Mouse (Mus musculus): ENCODE data around the gene B4galt3. TPM values are rescaled to one million over a fixed set of nuclear protein-coding genes. Genes with fewer than 3 reads are reported as not detected.

The B4galt3 gene
- polyA plus RNA-seq, 1 experiment from 2014 or later, result 27.0 TPM

DNA sequence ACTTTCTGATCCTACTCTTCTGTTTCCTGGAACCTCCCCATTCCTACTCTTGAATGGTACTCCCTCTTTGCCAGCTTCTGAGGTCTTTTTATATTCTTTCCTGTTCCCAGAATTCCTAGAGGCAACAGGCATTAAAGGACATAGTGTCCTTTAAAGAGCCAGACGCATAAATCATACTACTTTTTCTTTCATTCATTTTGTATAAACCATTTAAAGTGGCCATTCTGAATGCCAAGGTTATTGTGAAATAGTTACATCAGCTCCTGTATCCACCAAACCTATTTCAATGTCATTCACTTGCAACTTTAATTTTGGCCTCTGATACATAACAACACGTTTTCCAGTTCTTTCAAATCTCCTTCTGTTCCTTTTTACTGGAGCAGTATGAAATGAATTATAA lies 39.2 kb downstream of the B4galt3 start:
- Histone ChIP-seq H3K27me3 (replicated peaks; ENCODE audit: control insufficient read depth, insufficient read depth, low read length) (no peaks in the 10 kb centered on the region), H3K4me3 (ENCODE audit: low read depth, low read length) (no peak overlapping the region), H3K27ac (ENCODE audit: low read depth, low read length) (no peak overlapping the region), H3K36me3 (ENCODE audit: control insufficient read depth, insufficient read depth) (no peaks in the 10 kb centered on the region), H3K9ac (ENCODE audit: low read depth, low read length) (no peak overlapping the region), H3K4me1 (replicated peaks; ENCODE audit: control insufficient read depth, insufficient read depth, low read length) (no peaks in the 10 kb centered on the region), H3K4me2 (replicated peaks; ENCODE audit: low read depth) (no peak overlapping the region), H3K9me3 (ENCODE audit: control insufficient read depth) (no peaks in the 10 kb centered on the region)
- 71% methylated on average over 2 of the region's 2 CpGs for WGBS
- no peak for ATAC-seq
- TF ChIP-seq CTCF (IDR thresholded peaks at IDR 0.05; ENCODE audit: low read depth), result no peak

DNA sequence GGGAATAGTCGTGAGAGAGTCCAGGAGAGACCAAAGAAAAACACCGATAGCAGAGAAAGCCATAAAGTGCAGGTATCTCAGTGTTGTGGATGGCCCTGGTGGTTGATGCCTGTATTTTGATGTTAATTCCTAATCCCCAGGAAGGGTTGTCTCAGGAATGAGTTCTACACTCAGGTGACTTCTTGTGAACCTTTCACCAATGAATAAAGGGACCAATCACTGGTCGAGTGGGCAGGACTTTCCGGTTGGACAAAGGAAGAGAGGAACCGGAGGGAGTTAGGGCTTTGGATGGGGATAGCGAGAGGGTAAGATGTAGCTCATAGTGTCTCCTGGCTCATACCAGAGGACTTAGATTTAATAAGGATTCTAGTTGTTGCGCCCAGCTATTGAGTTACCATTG lies 49.6 kb downstream of the B4galt3 start:
- H3K27ac ChIP-seq (ENCODE audit: low read depth, low read length), result no peak overlapping the region
- TF ChIP-seq CTCF (IDR thresholded peaks at IDR 0.05; ENCODE audit: low read depth), result 0 out of 2 replicates have a peak, but pooled peaks have one; percentile 13
- no peak overlapping the region for H3K4me3 ChIP-seq (ENCODE audit: low read depth, low read length)
- H3K9me3 ChIP-seq (ENCODE audit: control insufficient read depth), result no peaks in the 10 kb centered on the region
- H3K4me2 ChIP-seq (replicated peaks; ENCODE audit: low read depth), result peak overlapping the region; percentile 18
- WGBS, result 24% methylated on average over 7 of the region's 7 CpGs
- no peaks in the 10 kb centered on the region for H3K27me3 ChIP-seq (replicated peaks; ENCODE audit: control insufficient read depth, insufficient read depth, low read length)
- H3K9ac ChIP-seq (ENCODE audit: low read depth, low read length), result no peak overlapping the region
- no peaks in the 10 kb centered on the region for H3K36me3 ChIP-seq (ENCODE audit: control insufficient read depth, insufficient read depth)
- ATAC-seq, result 0 out of 2 replicates have a peak, but pooled peaks have one; percentile 16
- no peaks in the 10 kb centered on the region for H3K4me1 ChIP-seq (replicated peaks; ENCODE audit: control insufficient read depth, insufficient read depth, low read length)

DNA sequence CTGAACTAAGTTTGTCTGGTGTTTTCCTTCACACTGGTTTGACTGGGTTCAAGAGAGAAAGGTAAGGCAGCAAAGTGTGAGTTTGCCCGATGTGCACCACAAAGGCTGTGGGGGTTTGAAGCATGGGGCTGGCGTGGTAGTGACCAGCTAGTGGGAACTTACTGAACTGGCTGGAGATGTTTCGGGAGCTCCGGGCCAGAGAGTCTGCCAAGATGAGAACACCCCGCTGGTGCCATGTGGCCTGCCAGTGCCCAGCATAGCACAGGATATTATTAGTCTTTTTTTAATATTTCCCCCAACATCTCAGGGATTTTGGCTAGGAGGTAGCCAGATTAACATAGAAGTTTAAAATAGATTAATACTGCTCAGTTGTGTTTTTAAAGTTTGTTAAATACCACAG lies 50.0 kb downstream of the B4galt3 start:
- H3K4me3 ChIP-seq (ENCODE audit: low read depth, low read length), result no peak overlapping the region
- H3K9me3 ChIP-seq (ENCODE audit: control insufficient read depth), result no peaks in the 10 kb centered on the region
- no peak for ATAC-seq
- TF ChIP-seq CTCF (IDR thresholded peaks at IDR 0.05; ENCODE audit: low read depth), result no peak
- 24% methylated on average over 5 of the region's 5 CpGs for WGBS
- no peaks in the 10 kb centered on the region for H3K27me3 ChIP-seq (replicated peaks; ENCODE audit: control insufficient read depth, insufficient read depth, low read length)
- H3K36me3 ChIP-seq (ENCODE audit: control insufficient read depth, insufficient read depth), result no peaks in the 10 kb centered on the region
- H3K4me2 ChIP-seq (replicated peaks; ENCODE audit: low read depth), result peak overlapping the region; percentile 18
- no peaks in the 10 kb centered on the region for H3K4me1 ChIP-seq (replicated peaks; ENCODE audit: control insufficient read depth, insufficient read depth, low read length)
- H3K9ac ChIP-seq (ENCODE audit: low read depth, low read length), result no peak overlapping the region
- no peak overlapping the region for H3K27ac ChIP-seq (ENCODE audit: low read depth, low read length)

GRCm38 (mm10) chr1:171321415-171321814 lies 51.3 kb downstream of the B4galt3 start:
- no peak overlapping the region for H3K27ac ChIP-seq (ENCODE audit: low read depth, low read length)
- H3K4me3 ChIP-seq (ENCODE audit: low read depth, low read length), result no peak overlapping the region
- H3K9ac ChIP-seq (ENCODE audit: low read depth, low read length), result no peak overlapping the region
- peak; percentile 77 for TF ChIP-seq CTCF (IDR thresholded peaks at IDR 0.05; ENCODE audit: low read depth)
- no peak for ATAC-seq
- H3K27me3 ChIP-seq (replicated peaks; ENCODE audit: control insufficient read depth, insufficient read depth, low read length), result no peaks in the 10 kb centered on the region
- H3K9me3 ChIP-seq (ENCODE audit: control insufficient read depth), result no peaks in the 10 kb centered on the region
- no peaks in the 10 kb centered on the region for H3K4me1 ChIP-seq (replicated peaks; ENCODE audit: control insufficient read depth, insufficient read depth, low read length)
- no peaks in the 10 kb centered on the region for H3K36me3 ChIP-seq (ENCODE audit: control insufficient read depth, insufficient read depth)
- no peak overlapping the region for H3K4me2 ChIP-seq (replicated peaks; ENCODE audit: low read depth)

GRCm38 (mm10) chr1:171322012-171322411 lies 51.9 kb downstream of the B4galt3 start:
- Histone ChIP-seq H3K36me3 (ENCODE audit: control insufficient read depth, insufficient read depth) (no peaks in the 10 kb centered on the region), H3K4me2 (replicated peaks; ENCODE audit: low read depth) (no peak overlapping the region), H3K9me3 (ENCODE audit: control insufficient read depth) (no peaks in the 10 kb centered on the region), H3K9ac (ENCODE audit: low read depth, low read length) (no peak overlapping the region), H3K4me3 (ENCODE audit: low read depth, low read length) (no peak overlapping the region), H3K4me1 (replicated peaks; ENCODE audit: control insufficient read depth, insufficient read depth, low read length) (no peaks in the 10 kb centered on the region), H3K27ac (ENCODE audit: low read depth, low read length) (no peak overlapping the region), H3K27me3 (replicated peaks; ENCODE audit: control insufficient read depth, insufficient read depth, low read length) (no peaks in the 10 kb centered on the region)
- peak; percentile 44 for ATAC-seq
- TF ChIP-seq CTCF (IDR thresholded peaks at IDR 0.05; ENCODE audit: low read depth), result no peak
- 75% methylated on average over 1 of the region's 1 CpGs for WGBS

- H3K4me3 ChIP-seq (ENCODE audit: low read depth, low read length), result no peak overlapping the region
- H3K36me3 ChIP-seq (ENCODE audit: control insufficient read depth, insufficient read depth), result no peaks in the 10 kb centered on the region
- H3K9me3 ChIP-seq (ENCODE audit: control insufficient read depth), result no peaks in the 10 kb centered on the region
- WGBS, result 63% methylated on average over 2 of the region's 2 CpGs
- no peak for TF ChIP-seq CTCF (IDR thresholded peaks at IDR 0.05; ENCODE audit: low read depth)
- no peak for ATAC-seq
- H3K4me1 ChIP-seq (replicated peaks; ENCODE audit: control insufficient read depth, insufficient read depth, low read length), result 0 out of 2 replicates have a peak, but pooled peaks cover 5% of the 10 kb centered on the region
- no peak overlapping the region for H3K9ac ChIP-seq (ENCODE audit: low read depth, low read length)
- no peak overlapping the region for H3K4me2 ChIP-seq (replicated peaks; ENCODE audit: low read depth)
- no peak overlapping the region for H3K27ac ChIP-seq (ENCODE audit: low read depth, low read length)
- no peaks in the 10 kb centered on the region for H3K27me3 ChIP-seq (replicated peaks; ENCODE audit: control insufficient read depth, insufficient read depth, low read length)
Observed at GRCm38 (mm10) chr1:171325571-171325970, 55.4 kb downstream of the B4galt3 start.

Other genes starting within 250 kb of the B4galt3 start
- 13.9 and 15.8 TPM in 2 replicates for gene Fcgr3, start 205.4 kb upstream of the B4galt3 start, polyA plus RNA-seq (2015; fragmentation: Nextera tagmentation; extraction: Ambion mirVana)
- gene Cfap126, start 156.4 kb upstream of the B4galt3 start, polyA plus RNA-seq (2015; fragmentation: Nextera tagmentation; extraction: Ambion mirVana), result 1.9 and 2.9 TPM in 2 replicates
- gene Sdhc, start 119.7 kb upstream of the B4galt3 start, polyA plus RNA-seq (2015; fragmentation: Nextera tagmentation; extraction: Ambion mirVana), result 439 and 453 TPM in 2 replicates
- 0.80 and 1.1 TPM in 2 replicates for gene Mpz, start 119.6 kb upstream of the B4galt3 start, polyA plus RNA-seq (2015; fragmentation: Nextera tagmentation; extraction: Ambion mirVana)
- 29.1 and 29.9 TPM in 2 replicates for gene Pcp4l1, start 74.1 kb upstream of the B4galt3 start, polyA plus RNA-seq (2015; fragmentation: Nextera tagmentation; extraction: Ambion mirVana)
- gene Nr1i3, start 56.4 kb upstream of the B4galt3 start, polyA plus RNA-seq (2015; fragmentation: Nextera tagmentation; extraction: Ambion mirVana), result 30.9 and 38.9 TPM in 2 replicates
- gene Tomm40l, start 47.8 kb upstream of the B4galt3 start, polyA plus RNA-seq (2015; fragmentation: Nextera tagmentation; extraction: Ambion mirVana), result 14.7 and 16.5 TPM in 2 replicates
- gene Apoa2, start 45.3 kb upstream of the B4galt3 start, polyA plus RNA-seq (2015; fragmentation: Nextera tagmentation; extraction: Ambion mirVana), result 9.2 and 14.1 TPM in 2 replicates
- gene Fcer1g, start 36.0 kb upstream of the B4galt3 start, polyA plus RNA-seq (2015; fragmentation: Nextera tagmentation; extraction: Ambion mirVana), result 47.7 and 54.0 TPM in 2 replicates
- 2.0 and 2.8 TPM in 2 replicates for gene Adamts4, start 19.9 kb upstream of the B4galt3 start, polyA plus RNA-seq (2015; fragmentation: Nextera tagmentation; extraction: Ambion mirVana)
- 249 and 255 TPM in 2 replicates for gene Ndufs2, start 18.9 kb upstream of the B4galt3 start, polyA plus RNA-seq (2015; fragmentation: Nextera tagmentation; extraction: Ambion mirVana)
- 11.4 and 12.8 TPM in 2 replicates for gene Ppox, start 10.9 kb downstream of the B4galt3 start, polyA plus RNA-seq (2015; fragmentation: Nextera tagmentation; extraction: Ambion mirVana)
- 20.4 and 21.7 TPM in 2 replicates for gene Usp21, start 17.7 kb downstream of the B4galt3 start, polyA plus RNA-seq (2015; fragmentation: Nextera tagmentation; extraction: Ambion mirVana)
- 117 TPM in 2 replicates for gene Ufc1, start 24.7 kb downstream of the B4galt3 start, polyA plus RNA-seq (2015; fragmentation: Nextera tagmentation; extraction: Ambion mirVana)
- 28.1 and 29.9 TPM in 2 replicates for gene Dedd, start 58.8 kb downstream of the B4galt3 start, polyA plus RNA-seq (2015; fragmentation: Nextera tagmentation; extraction: Ambion mirVana)
- 60.1 and 66.5 TPM in 2 replicates for gene Nit1, start 75.3 kb downstream of the B4galt3 start, polyA plus RNA-seq (2015; fragmentation: Nextera tagmentation; extraction: Ambion mirVana)
- 69.5 and 73.1 TPM in 2 replicates for gene Pfdn2, start 75.3 kb downstream of the B4galt3 start, polyA plus RNA-seq (2015; fragmentation: Nextera tagmentation; extraction: Ambion mirVana)
- gene Klhdc9, start 90.5 kb downstream of the B4galt3 start, polyA plus RNA-seq (2015; fragmentation: Nextera tagmentation; extraction: Ambion mirVana), result 0.48 and 0.82 TPM in 2 replicates
- gene Nectin4, start 99.8 kb downstream of the B4galt3 start, polyA plus RNA-seq (2015; fragmentation: Nextera tagmentation; extraction: Ambion mirVana), result 0.38 and 0.48 TPM in 2 replicates
- gene Arhgap30, start 118.6 kb downstream of the B4galt3 start, polyA plus RNA-seq (2015; fragmentation: Nextera tagmentation; extraction: Ambion mirVana), result 1.3 TPM in 2 replicates
- gene Usf1, start 141.0 kb downstream of the B4galt3 start, polyA plus RNA-seq (2015; fragmentation: Nextera tagmentation; extraction: Ambion mirVana), result 35.1 and 36.5 TPM in 2 replicates
- gene Tstd1, start 148.5 kb downstream of the B4galt3 start, polyA plus RNA-seq (2015; fragmentation: Nextera tagmentation; extraction: Ambion mirVana), result 1.7 and 2.8 TPM in 2 replicates
- 72.5 and 83.1 TPM in 2 replicates for gene F11r, start 167.2 kb downstream of the B4galt3 start, polyA plus RNA-seq (2015; fragmentation: Nextera tagmentation; extraction: Ambion mirVana)
- 15.4 and 16.1 TPM in 2 replicates for gene Alyref2, start 233.2 kb downstream of the B4galt3 start, polyA plus RNA-seq (2015; fragmentation: Nextera tagmentation; extraction: Ambion mirVana)